Mouse (Mus musculus): ENCODE results near the gene Fxyd2. TPM values are rescaled to one million over a fixed set of nuclear protein-coding genes. Genes with fewer than 3 reads are reported as not detected.

Gene Fxyd2
- polyA plus RNA-seq, 1 experiment from 2014 or later, result 2.9 TPM

- H3K27ac ChIP-seq, result no peak overlapping the region
- no peak for ATAC-seq (ENCODE audit: insufficient number of reproducible peaks, insufficient read depth, low FRiP score, low TSS enrichment)
- H3K9me3 ChIP-seq, result no peaks in the 10 kb centered on the region
- no peaks in the 10 kb centered on the region for H3K36me3 ChIP-seq
- WGBS, result 77% methylated on average over 4 of the region's 4 CpGs
- H3K9ac ChIP-seq, result no peak overlapping the region
- H3K4me2 ChIP-seq (replicated peaks), result no peak overlapping the region
- H3K4me3 ChIP-seq, result no peak overlapping the region
- H3K27me3 ChIP-seq, result 0 out of 2 replicates have a peak, but pooled peaks cover 8% of the 10 kb centered on the region
- H3K4me1 ChIP-seq, result peaks cover 2% of the 10 kb centered on the region
These were observed 13.4 kb downstream of the Fxyd2 start for GRCm38 (mm10) chr9:45412700-45413477.

- no peak overlapping the region for H3K4me2 ChIP-seq (replicated peaks)
- WGBS, result 52% methylated on average over 5 of the region's 5 CpGs
- H3K27me3 ChIP-seq, result peaks cover 8% of the 10 kb centered on the region; the same call in 1 of the 2 replicates
- no peaks in the 10 kb centered on the region; the same call in 1 of the 2 replicates for H3K4me1 ChIP-seq
- H3K36me3 ChIP-seq, result no peaks in the 10 kb centered on the region
- no peaks in the 10 kb centered on the region for H3K9me3 ChIP-seq
- ATAC-seq (ENCODE audit: insufficient number of reproducible peaks, insufficient read depth, low FRiP score, low TSS enrichment), result no peak
- H3K4me3 ChIP-seq, result no peak overlapping the region
- no peak overlapping the region for H3K27ac ChIP-seq
- no peak overlapping the region for H3K9ac ChIP-seq
These were observed 14.1 kb downstream of the Fxyd2 start for GRCm38 (mm10) chr9:45413478-45414140.

- Histone ChIP-seq H3K9me3 (no peaks in the 10 kb centered on the region), H3K9ac (no peak overlapping the region), H3K27me3 (no peaks in the 10 kb centered on the region; the same call in 1 of the 2 replicates), H3K4me2 (replicated peaks) (no peak overlapping the region), H3K27ac (no peak overlapping the region), H3K36me3 (no peaks in the 10 kb centered on the region), H3K4me3 (no peak overlapping the region), H3K4me1 (no peaks in the 10 kb centered on the region; the same call in 1 of the 2 replicates)
- WGBS, result 52% methylated on average over 4 of the region's 4 CpGs
- no peak for ATAC-seq (ENCODE audit: insufficient number of reproducible peaks, insufficient read depth, low FRiP score, low TSS enrichment)
These were observed 16.4 kb downstream of the Fxyd2 start for GRCm38 (mm10) chr9:45415912-45416311.

GRCm38 (mm10) chr9:45417245-45417644 lies 17.8 kb downstream of the Fxyd2 start:
- Histone ChIP-seq H3K27me3 (no peaks in the 10 kb centered on the region; the same call in 1 of the 2 replicates), H3K9ac (no peak overlapping the region), H3K4me2 (replicated peaks) (0 out of 2 replicates have a peak overlapping the region, but pooled peaks have one; percentile 18), H3K9me3 (no peaks in the 10 kb centered on the region), H3K4me3 (no peak overlapping the region), H3K36me3 (no peaks in the 10 kb centered on the region), H3K27ac (no peak overlapping the region), H3K4me1 (no peaks in the 10 kb centered on the region; the same call in 1 of the 2 replicates)
- no peak for ATAC-seq (ENCODE audit: insufficient number of reproducible peaks, insufficient read depth, low FRiP score, low TSS enrichment)
- WGBS, result 27% methylated on average over 8 of the region's 8 CpGs

GRCm38 (mm10) chr9:45418252-45418651 lies 18.8 kb downstream of the Fxyd2 start:
- no peak overlapping the region for H3K4me3 ChIP-seq
- no peak overlapping the region for H3K9ac ChIP-seq
- no peaks in the 10 kb centered on the region for H3K36me3 ChIP-seq
- no peak overlapping the region for H3K4me2 ChIP-seq (replicated peaks)
- H3K27me3 ChIP-seq, result no peaks in the 10 kb centered on the region; the same call in 1 of the 2 replicates
- no peaks in the 10 kb centered on the region for H3K9me3 ChIP-seq
- 53% methylated on average over 8 of the region's 8 CpGs for WGBS
- no peaks in the 10 kb centered on the region for H3K4me1 ChIP-seq
- no peak overlapping the region for H3K27ac ChIP-seq
- no peak for ATAC-seq (ENCODE audit: insufficient number of reproducible peaks, insufficient read depth, low FRiP score, low TSS enrichment)

GRCm38 (mm10) chr9:45421209-45421608 lies 21.7 kb downstream of the Fxyd2 start:
- Histone ChIP-seq H3K36me3 (no peaks in the 10 kb centered on the region), H3K4me1 (no peaks in the 10 kb centered on the region), H3K4me3 (no peak overlapping the region), H3K9ac (no peak overlapping the region), H3K4me2 (replicated peaks) (no peak overlapping the region), H3K27me3 (peaks cover 5% of the 10 kb centered on the region), H3K27ac (no peak overlapping the region), H3K9me3 (no peaks in the 10 kb centered on the region)
- ATAC-seq (ENCODE audit: insufficient number of reproducible peaks, insufficient read depth, low FRiP score, low TSS enrichment), result no peak
- WGBS, result 61% methylated on average over 8 of the region's 8 CpGs

- WGBS, result 72% methylated on average over 7 of the region's 7 CpGs
- no peaks in the 10 kb centered on the region for H3K9me3 ChIP-seq
- H3K4me3 ChIP-seq, result no peak overlapping the region
- no peaks in the 10 kb centered on the region for H3K4me1 ChIP-seq
- H3K4me2 ChIP-seq (replicated peaks), result no peak overlapping the region
- no peak overlapping the region for H3K27ac ChIP-seq
- H3K27me3 ChIP-seq, result peaks cover 18% of the 10 kb centered on the region
- ATAC-seq (ENCODE audit: insufficient number of reproducible peaks, insufficient read depth, low FRiP score, low TSS enrichment), result no peak
- H3K9ac ChIP-seq, result no peak overlapping the region
- no peaks in the 10 kb centered on the region for H3K36me3 ChIP-seq
These were observed 23.4 kb downstream of the Fxyd2 start for GRCm38 (mm10) chr9:45422761-45423298.

GRCm38 (mm10) chr9:45426456-45426855 lies 27.0 kb downstream of the Fxyd2 start, which contains the start of gene Dscaml1:
TSS of gene Dscaml1 (plus strand) at chr9:45426628.
- H3K4me2 ChIP-seq (replicated peaks), result no peak within 1 kb of the TSS
- H3K4me1 ChIP-seq, result peaks cover 10% of the 10 kb centered on the region
- 82% methylated on average over 4 of the region's 4 CpGs for WGBS
- no peaks in the 10 kb centered on the region for H3K9me3 ChIP-seq
- no peaks in the 10 kb centered on the region for H3K36me3 ChIP-seq
- ATAC-seq (ENCODE audit: insufficient number of reproducible peaks, insufficient read depth, low FRiP score, low TSS enrichment), result no peak
- no peak within 1 kb of the TSS for H3K27ac ChIP-seq
- no peak within 1 kb of the TSS for H3K9ac ChIP-seq
- peaks cover 54% of the 10 kb centered on the region for H3K27me3 ChIP-seq
- H3K4me3 ChIP-seq, result no peak within 1 kb of the TSS

- Histone ChIP-seq H3K27me3 (peaks cover 76% of the 10 kb centered on the region), H3K27ac (no peak overlapping the region), H3K9ac (no peak overlapping the region), H3K9me3 (no peaks in the 10 kb centered on the region), H3K4me1 (peaks cover 10% of the 10 kb centered on the region), H3K4me2 (replicated peaks) (no peak overlapping the region), H3K36me3 (no peaks in the 10 kb centered on the region), H3K4me3 (no peak overlapping the region)
- WGBS, result 33% methylated on average over 5 of the region's 5 CpGs
- no peak for ATAC-seq (ENCODE audit: insufficient number of reproducible peaks, insufficient read depth, low FRiP score, low TSS enrichment)
These were observed 29.9 kb downstream of the Fxyd2 start for GRCm38 (mm10) chr9:45429392-45429791.

- H3K4me3 ChIP-seq, result peak overlapping the region; percentile 36
These were observed 30.7 kb downstream of the Fxyd2 start for GRCm38 (mm10) chr9:45429951-45430697.

GRCm38 (mm10) chr9:45430698-45430959 lies 31.2 kb downstream of the Fxyd2 start:
- WGBS, result 2% methylated on average over 17 of the region's 17 CpGs
- ATAC-seq (ENCODE audit: insufficient number of reproducible peaks, insufficient read depth, low FRiP score, low TSS enrichment), result no peak
- peak overlapping the region; percentile 36 for H3K4me3 ChIP-seq
- no peak overlapping the region for H3K27ac ChIP-seq
- peaks cover 10% of the 10 kb centered on the region for H3K4me1 ChIP-seq
- peak overlapping the region; percentile 73 for H3K4me2 ChIP-seq (replicated peaks)
- H3K9ac ChIP-seq, result peak overlapping the region; percentile 2
- H3K36me3 ChIP-seq, result no peaks in the 10 kb centered on the region
- H3K27me3 ChIP-seq, result peaks cover 80% of the 10 kb centered on the region
- H3K9me3 ChIP-seq, result no peaks in the 10 kb centered on the region

More at GRCm38 (mm10) chr9:45429951-45430697, 30.7 kb downstream of the Fxyd2 start:
- H3K9me3 ChIP-seq, result no peaks in the 10 kb centered on the region
- peak overlapping the region; percentile 73 for H3K4me2 ChIP-seq (replicated peaks)
- H3K9ac ChIP-seq, result peak overlapping the region; percentile 2
- peaks cover 10% of the 10 kb centered on the region for H3K4me1 ChIP-seq
- no peak overlapping the region for H3K27ac ChIP-seq
- ATAC-seq (ENCODE audit: insufficient number of reproducible peaks, insufficient read depth, low FRiP score, low TSS enrichment), result peak; percentile 28; the same call in 1 of the 2 replicates
- H3K36me3 ChIP-seq, result no peaks in the 10 kb centered on the region
- WGBS, result 3% methylated on average over 50 of the region's 54 CpGs
- peaks cover 80% of the 10 kb centered on the region for H3K27me3 ChIP-seq

All from embryonic facial prominence, embryonic 12.5 days (tissue).